Mouse (Mus musculus): ENCODE data around the gene Zdhhc9.

The Zdhhc9 gene

GRCm38 (mm10) chrX:48170368-48170767 lies 38.3 kb downstream of the Zdhhc9 start:
- DNase-seq (ENCODE audit: low read depth, low spot score) = no peak

GRCm38 (mm10) chrX:48169892-48170291 lies 38.8 kb downstream of the Zdhhc9 start:
- no peak for DNase-seq (ENCODE audit: low read depth, low spot score)

- DNase-seq (ENCODE audit: low read depth, low spot score) = no peak
Measured at GRCm38 (mm10) chrX:48158229-48158919, 50.3 kb downstream of the Zdhhc9 start.

GRCm38 (mm10) chrX:48157396-48157795 lies 51.3 kb downstream of the Zdhhc9 start:
- DNase-seq (ENCODE audit: low read depth, low spot score) = no peak

- DNase-seq (ENCODE audit: low read depth, low spot score) = peak; percentile 47
Measured at GRCm38 (mm10) chrX:48155489-48155888, 53.2 kb downstream of the Zdhhc9 start.

- no peak for DNase-seq (ENCODE audit: low read depth, low spot score)
Measured at GRCm38 (mm10) chrX:48153949-48154348, 54.7 kb downstream of the Zdhhc9 start.

GRCm38 (mm10) chrX:48153414-48153813 lies 55.3 kb downstream of the Zdhhc9 start:
- no peak for DNase-seq (ENCODE audit: low read depth, low spot score)

- no peak for DNase-seq (ENCODE audit: low read depth, low spot score)
Measured at GRCm38 (mm10) chrX:48152106-48152505, 56.6 kb downstream of the Zdhhc9 start.

- no peak for DNase-seq (ENCODE audit: low read depth, low spot score)
Measured at GRCm38 (mm10) chrX:48147741-48148186, 60.9 kb downstream of the Zdhhc9 start.

- no peak for DNase-seq (ENCODE audit: low read depth, low spot score)
Measured at GRCm38 (mm10) chrX:48147226-48147625, 61.5 kb downstream of the Zdhhc9 start.

GRCm38 (mm10) chrX:48146262-48146661 lies 62.4 kb downstream of the Zdhhc9 start, which contains the start of gene Sash3:
Gene Sash3, plus strand, starts transcription at chrX:48146436.
- DNase-seq (ENCODE audit: low read depth, low spot score) = no peak

GRCm38 (mm10) chrX:48143415-48144335 lies 65.0 kb downstream of the Zdhhc9 start:
- no peak for DNase-seq (ENCODE audit: low read depth, low spot score)

GRCm38 (mm10) chrX:48141481-48141880 lies 67.2 kb downstream of the Zdhhc9 start:
- DNase-seq (ENCODE audit: low read depth, low spot score) = no peak

GRCm38 (mm10) chrX:48140286-48140877 lies 68.3 kb downstream of the Zdhhc9 start:
- no peak for DNase-seq (ENCODE audit: low read depth, low spot score)

- DNase-seq (ENCODE audit: low read depth, low spot score) = no peak
Measured at GRCm38 (mm10) chrX:48139368-48140285, 69.1 kb downstream of the Zdhhc9 start.

GRCm38 (mm10) chrX:48138539-48139275 lies 70.0 kb downstream of the Zdhhc9 start:
- no peak for DNase-seq (ENCODE audit: low read depth, low spot score)

- no peak for DNase-seq (ENCODE audit: low read depth, low spot score)
Measured at GRCm38 (mm10) chrX:48138011-48138410, 70.7 kb downstream of the Zdhhc9 start.

- DNase-seq (ENCODE audit: low read depth, low spot score) = no peak
Measured at GRCm38 (mm10) chrX:48136935-48137334, 71.7 kb downstream of the Zdhhc9 start.

GRCm38 (mm10) chrX:48129167-48129566 lies 79.5 kb downstream of the Zdhhc9 start:
- no peak for DNase-seq (ENCODE audit: low read depth, low spot score)

GRCm38 (mm10) chrX:48127502-48128218 lies 81.0 kb downstream of the Zdhhc9 start:
- no peak for DNase-seq (ENCODE audit: low read depth, low spot score)
